Mouse (Mus musculus) liver, embryonic 14.5 days (tissue): ENCODE measurements around the gene Creb5.

Experiments
- CTCF ChIP-seq: IDR thresholded peaks from 2 replicates; pipeline ENCODE4 v1.5.1; 2016; ENCODE audit warnings: antibody characterized with exemption, low read depth, control low read depth
- EP300 ChIP-seq: IDR thresholded peaks from 2 replicates; pipeline ENCODE4 v1.6.1; 2016; ENCODE audit warnings: antibody characterized with exemption, low read depth

DNA sequence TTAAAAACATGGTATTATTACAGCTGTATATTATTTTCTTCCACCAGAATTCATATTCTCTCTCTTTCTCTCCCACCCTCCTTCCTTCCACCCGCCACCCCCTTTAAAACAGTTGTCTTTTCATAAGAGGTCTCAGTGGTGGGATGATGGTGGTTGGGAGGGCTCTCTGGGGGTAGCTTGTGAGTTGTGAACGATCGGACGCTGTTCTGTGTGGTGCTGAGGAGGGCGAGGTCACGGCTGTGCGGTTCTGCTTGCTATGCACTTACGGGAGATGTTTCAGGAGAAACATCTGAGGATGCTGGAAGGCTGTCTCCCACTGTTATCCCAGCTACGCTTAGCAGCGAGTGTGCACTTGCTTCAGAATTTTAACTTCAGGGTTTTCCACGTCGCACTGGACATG lies 287.0 kb downstream of the Creb5 start:
- no peak for TF ChIP-seq CTCF
- no peak for TF ChIP-seq EP300
